Mouse (Mus musculus): ENCODE results near the gene Rplp0.

The Rplp0 gene

GRCm38 (mm10) chr5:115580229-115581001 lies 21.1 kb downstream of the Rplp0 start:
- in situ Hi-C loops (cut with MboI, MseI): no loop called here

GRCm38 (mm10) chr5:115581662-115582061 lies 22.4 kb downstream of the Rplp0 start:
- in situ Hi-C loops (cut with MboI, MseI): no loop called here

- in situ Hi-C loops (cut with MboI, MseI): no loop called here
These were observed 26.3 kb downstream of the Rplp0 start for GRCm38 (mm10) chr5:115585616-115586015.

GRCm38 (mm10) chr5:115586166-115586565 lies 26.9 kb downstream of the Rplp0 start:
- in situ Hi-C loops (cut with MboI, MseI): no loop called here

DNA sequence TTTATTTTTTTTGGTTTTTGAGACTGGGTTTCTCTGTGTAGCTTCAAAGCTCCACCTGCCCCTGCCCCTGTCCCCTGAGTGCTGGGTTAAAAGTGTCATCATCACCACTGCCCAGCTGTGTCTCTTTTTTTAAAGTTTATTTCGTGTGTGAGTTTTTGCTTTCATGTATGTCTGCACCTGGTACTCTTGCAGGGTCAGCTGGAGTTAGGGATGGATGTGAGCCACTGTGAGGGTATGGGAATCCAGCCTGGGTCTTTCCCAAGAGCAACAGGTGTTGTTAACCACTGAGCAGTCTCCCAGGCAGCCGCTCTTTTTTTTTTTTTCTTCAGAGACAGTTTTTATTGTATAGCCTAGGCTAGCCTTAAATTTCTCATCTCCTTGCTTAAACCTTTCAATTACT lies 27.5 kb downstream of the Rplp0 start:
- in situ Hi-C loops (cut with MboI, MseI): no loop called here

DNA sequence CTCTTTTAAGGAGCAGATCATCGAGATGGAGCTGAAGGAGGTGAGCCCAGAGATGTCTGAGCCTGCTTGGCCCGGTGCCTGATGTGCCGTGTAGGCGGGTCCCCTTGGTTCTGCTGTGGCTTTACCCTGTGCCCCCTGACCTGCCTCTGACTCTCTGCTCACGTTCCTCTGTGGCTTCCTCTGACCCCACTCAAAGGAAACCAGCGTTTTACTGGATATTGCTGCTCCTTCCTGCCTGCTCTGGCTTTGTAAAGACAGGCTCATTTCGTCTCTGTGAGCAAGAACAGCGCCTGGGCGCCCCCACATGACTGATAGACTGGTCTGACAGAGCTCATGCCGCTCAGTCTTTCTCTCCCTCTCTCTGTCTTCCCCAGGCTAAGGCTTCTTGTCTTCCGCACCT lies 31.8 kb downstream of the Rplp0 start:
- in situ Hi-C loops (cut with MboI, MseI): no loop called here

DNA sequence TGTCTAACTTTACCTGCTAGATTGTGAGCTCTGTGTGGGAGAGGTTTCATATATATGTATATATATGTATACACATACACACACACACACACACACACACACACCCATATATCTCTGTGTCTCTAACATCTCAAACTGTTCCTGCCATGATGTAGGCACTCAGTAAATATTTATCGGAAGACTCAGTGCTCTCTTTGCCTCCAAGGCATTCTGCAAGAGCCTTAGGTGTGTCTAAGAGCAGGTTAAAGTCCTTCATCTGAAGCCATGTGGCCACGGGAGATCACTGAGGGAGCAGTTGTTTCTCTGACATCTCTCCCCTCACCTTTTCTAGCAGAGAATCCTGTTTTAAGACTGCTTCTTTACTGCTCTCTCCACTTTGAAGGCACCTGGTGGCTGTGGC lies 32.2 kb downstream of the Rplp0 start:
- in situ Hi-C loops (cut with MboI, MseI): no loop called here

- in situ Hi-C loops (cut with MboI, MseI): no loop called here
These were observed 44.3 kb downstream of the Rplp0 start for GRCm38 (mm10) chr5:115603561-115603960.

DNA sequence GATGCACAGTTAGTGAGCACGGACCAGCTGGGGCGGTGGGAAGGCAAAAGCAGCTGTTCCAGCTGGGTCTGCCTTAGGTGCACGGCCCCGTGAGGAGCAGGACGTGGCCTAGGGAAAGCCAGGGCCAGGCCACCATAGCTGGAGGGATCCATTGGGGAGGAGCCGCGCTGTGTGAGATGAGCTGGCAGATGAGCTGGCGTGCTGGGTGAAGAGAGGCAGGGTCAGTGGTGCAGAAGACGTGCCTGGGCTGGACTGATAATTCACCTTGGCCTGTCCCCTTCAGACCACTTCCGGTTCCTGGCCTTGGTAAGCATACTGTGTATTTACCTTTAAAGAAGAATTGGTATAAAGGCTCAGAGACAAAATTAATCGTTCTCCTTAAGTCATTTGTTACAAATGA lies 52.3 kb downstream of the Rplp0 start:
- in situ Hi-C loops (cut with MboI, MseI): loop anchor here (5.0 kb wide), 1 partner anchor 34 kb away; no protein-coding TSS in a partner anchor

Data from T-helper 2 cell (primary cell).